Mouse (Mus musculus): ENCODE data around the gene F8.

- TF ChIP-seq POLR2A (IDR thresholded peaks at IDR 0.05; ENCODE audit: low read depth, low read length) (no peak), CTCF (IDR thresholded peaks at IDR 0.05; ENCODE audit: extremely low read depth, insufficient read length, insufficient replicate concordance, low read depth, low read length) (no peak)
Measured at GRCm38 (mm10) chrX:75382195-75382771, at the start of gene F8, which contains the start of gene Fundc2.
